Mouse (Mus musculus): ENCODE measurements around the gene Dyrk4.
A peak's percentile ranks its signal among the peaks of the same experiment; 100 is the strongest.

Gene Dyrk4

GRCm38 (mm10) chr6:126921111-126921881, at the start of gene Dyrk4:
Gene Dyrk4, minus strand, starts transcription at chr6:126921839.
- DNase-seq = no peak

DNA sequence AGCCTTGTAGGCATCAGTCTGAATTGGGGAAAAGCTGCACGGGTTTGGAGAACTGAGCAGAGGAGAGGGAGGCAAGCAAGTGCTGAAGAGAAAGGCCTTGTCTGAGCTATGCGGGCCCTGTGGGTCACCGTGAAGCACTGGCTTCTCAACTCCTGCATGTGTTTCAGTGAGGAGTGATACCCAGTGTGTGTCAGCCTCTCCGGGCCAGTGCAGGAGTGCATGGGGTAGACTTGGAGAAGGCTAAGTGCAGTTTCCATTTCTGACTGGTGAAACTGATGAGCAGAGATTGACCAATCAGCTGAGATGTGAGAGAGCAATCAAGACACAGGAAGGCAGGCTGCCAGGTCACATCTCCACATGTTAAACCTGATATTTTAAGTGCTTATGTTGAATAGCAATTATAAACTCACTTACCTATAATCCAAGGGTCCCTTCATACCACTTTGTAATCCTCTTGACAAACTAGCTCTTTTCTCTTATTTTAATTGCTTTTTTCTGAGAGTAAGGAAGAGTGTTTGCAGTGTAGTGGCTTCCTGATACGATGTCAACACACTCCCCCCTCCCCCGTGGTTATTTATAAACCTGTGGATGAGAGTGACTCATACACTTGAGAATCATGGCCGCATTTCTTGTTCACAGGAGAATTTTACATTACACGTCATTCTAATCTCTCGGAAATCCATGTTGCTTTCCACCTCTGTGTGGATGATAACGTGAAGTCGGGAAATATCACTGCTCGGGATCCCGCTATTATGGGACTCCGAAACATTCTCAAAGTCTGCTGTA, 44.8 kb upstream of the Dyrk4 start:
- no peak for DNase-seq

DNA sequence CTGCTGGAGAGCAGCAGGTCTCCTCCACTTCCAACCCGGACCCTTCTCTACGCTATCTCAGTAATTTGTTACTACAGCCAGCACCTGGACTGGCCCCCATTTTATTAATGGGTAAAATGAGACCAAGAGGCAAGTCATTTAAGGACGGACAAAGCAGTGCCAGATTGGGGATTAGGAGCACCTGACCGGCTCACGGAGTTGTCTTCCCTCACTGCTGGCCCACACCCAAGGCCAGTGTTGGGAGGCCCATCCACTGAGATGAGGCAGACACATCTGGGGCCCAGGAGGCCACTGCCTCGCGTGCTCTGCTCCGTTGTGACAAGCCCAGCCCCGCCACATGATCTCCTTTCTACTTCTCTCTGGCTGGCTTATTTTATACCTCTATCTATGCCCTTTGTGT, 41.8 kb upstream of the Dyrk4 start:
- DNase-seq = no peak

DNA sequence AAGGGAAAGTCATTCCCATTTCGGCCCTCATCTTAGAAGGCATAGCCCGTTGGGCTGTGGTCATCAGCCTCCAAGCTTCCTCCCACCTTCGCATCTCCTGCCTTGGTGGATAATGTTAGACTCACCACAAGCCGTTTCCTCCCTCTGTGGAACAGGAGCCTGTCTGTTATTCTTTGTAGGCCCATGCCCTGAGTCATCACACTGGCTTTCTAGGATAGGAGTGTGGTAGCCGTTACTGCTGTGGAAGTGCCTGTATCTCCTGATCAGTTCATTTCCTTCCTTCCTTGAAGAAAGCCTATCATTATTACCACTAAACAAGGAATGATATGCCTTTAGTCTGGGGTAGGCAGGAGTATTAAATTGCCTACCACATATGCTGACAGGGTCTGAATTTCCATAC, 41.1 kb upstream of the Dyrk4 start:
- DNase-seq = no peak

- no peak for DNase-seq
Measured at GRCm38 (mm10) chr6:126961371-126962018, 39.9 kb upstream of the Dyrk4 start.

DNA sequence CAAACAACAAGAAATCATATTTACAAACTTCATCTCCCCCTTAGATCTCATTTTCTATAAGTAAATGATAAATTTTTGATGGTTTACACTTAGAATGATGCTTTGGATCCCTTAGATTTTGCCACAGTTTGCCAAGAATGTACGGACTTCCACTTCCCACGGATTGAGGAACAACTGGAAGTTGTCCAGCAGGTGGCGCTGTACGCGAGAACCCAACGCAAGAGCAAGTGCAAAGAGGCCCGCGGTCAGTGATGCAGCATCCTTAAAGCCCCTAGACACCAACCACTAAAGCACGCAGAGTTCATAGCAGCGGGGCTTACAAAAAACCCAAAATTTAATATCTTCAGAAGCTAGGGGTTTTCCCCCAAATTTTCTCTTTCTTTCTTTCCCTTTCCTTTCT, 34.1 kb upstream of the Dyrk4 start:
- peak; percentile 17 to 67 for DNase-seq

DNA sequence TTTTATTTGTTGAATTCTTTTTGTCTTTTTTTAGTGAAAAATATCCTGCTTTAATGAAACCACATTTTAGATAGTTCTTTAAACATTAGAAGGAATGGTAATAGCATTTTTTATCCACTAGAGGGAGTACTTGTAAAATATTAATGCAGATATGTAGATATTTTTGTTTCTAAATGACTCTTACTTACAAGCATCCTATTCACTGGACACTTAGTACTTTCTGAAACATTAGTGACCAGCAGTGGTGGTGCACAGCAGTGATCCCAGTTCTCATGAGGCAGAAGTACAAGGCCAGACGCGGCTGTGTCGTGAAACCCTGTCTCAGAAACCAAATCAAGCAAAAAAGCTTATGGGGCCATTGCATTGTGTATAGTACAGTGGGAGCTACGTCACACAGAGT, 26.7 kb upstream of the Dyrk4 start:
- DNase-seq = no peak

- no peak for DNase-seq
Measured at GRCm38 (mm10) chr6:126940451-126940850, 18.8 kb upstream of the Dyrk4 start.

- DNase-seq = peak; percentile 93 to 94
Measured at GRCm38 (mm10) chr6:126939487-126940171, 18.0 kb upstream of the Dyrk4 start, which contains the start of the genes Rad51ap1 and D6Wsu163e. Gene Rad51ap1, minus strand, starts transcription at chr6:126939587. Gene D6Wsu163e, plus strand, starts transcription at chr6:126939962.

DNA sequence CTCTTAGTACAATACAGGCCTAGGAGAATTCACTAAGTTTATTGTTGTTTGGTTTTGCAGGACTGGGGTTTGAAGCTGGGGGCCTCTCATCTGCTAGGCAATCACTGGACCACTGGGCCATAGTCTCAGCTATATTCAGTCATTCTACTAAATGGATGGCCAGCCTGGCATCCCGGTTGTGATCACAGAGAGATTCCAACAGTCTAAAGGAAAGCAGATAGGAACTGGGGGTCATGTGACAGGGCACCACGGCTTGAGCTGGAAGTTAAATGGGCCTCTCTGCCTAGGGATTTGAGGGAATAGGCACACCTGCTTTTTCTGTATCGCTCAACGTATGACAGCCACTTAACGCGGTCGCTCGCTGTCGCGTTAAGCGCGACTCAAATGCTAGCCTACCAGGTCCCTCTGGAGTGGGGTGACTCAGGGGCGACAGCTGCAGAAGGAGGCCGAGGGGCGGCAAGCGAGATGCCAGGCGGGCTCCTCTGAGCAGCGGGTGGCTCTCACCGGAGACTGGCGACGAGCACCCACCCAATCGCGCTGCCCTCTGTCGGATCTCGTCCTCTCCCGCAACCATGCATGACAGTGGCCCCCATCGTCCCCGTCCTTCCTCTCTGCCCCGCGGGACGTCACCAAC, 17.3 kb upstream of the Dyrk4 start:
- no peak for DNase-seq

- no peak for DNase-seq
Measured at GRCm38 (mm10) chr6:126938047-126938446, 16.4 kb upstream of the Dyrk4 start.

DNA sequence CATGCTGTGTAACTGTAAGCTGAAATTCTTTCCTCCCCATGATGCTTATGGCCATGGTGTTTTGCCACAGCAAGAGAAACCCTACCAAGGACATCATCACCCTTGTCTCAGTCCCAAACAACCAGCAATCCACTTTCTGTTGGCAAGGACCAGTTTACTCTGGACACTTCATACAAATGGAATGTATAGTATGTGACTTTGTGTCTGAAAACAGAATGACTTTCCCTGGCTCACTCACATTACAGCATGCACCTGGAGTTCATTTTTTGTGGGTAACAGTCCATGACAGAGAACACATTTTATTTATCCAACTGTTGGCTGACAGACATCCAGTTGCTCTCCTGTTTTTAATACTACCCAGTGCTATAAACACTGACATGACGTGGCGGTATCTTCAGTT, 11.3 kb upstream of the Dyrk4 start:
- no peak for DNase-seq

- no peak for DNase-seq
Measured at GRCm38 (mm10) chr6:126914928-126915327, 6.7 kb downstream of the Dyrk4 start.

- no peak for DNase-seq
Measured at GRCm38 (mm10) chr6:126910727-126911126, 10.9 kb downstream of the Dyrk4 start.

- no peak for DNase-seq
Measured at GRCm38 (mm10) chr6:126907876-126908275, 13.8 kb downstream of the Dyrk4 start.

DNA sequence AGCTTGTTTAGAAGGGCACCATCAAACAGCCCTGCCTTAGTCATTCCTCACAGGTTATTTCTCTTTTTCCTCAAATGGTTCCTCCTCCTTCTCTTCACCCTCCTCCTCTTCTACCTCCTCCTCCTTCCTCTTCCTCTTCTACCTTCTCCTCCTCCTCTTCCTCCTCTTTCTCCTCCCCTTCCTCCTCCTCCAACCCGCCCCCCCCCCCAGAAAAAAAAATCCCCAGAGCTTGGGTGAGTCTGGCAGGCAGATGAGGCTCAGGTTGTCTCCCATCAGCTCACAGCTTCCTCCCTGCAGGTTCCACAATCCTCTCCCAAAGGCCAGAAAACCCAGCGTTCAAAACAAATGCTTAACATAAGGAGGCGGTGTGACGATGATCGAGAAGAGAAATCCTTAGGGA, 14.3 kb downstream of the Dyrk4 start:
- DNase-seq = no peak

GRCm38 (mm10) chr6:126877118-126877517, 44.5 kb downstream of the Dyrk4 start:
- no peak for DNase-seq

DNA sequence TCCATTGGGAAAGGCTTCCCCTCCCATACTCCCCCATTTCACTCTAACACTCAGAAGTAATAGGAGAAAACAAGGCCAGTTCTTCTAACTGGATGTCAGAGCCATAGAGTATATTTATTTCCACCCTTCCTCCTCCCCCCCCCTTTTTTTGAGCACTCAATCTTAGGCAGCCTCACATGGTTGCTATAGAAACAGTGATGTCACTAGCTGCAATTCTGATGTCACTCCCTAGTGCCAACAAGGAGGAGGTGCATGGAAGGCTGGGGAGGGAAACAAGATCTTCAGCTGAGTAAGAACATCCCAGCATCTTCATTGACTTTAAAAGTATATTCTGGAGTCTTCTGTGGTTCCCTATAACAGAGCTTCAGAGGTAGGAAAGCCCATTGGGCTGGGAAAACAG, 68.8 kb downstream of the Dyrk4 start, which contains the start of gene Akap3:
Gene Akap3 (plus strand): TSS at position 218 of the 400 bp plus-strand sequence.
- no peak for DNase-seq

DNA sequence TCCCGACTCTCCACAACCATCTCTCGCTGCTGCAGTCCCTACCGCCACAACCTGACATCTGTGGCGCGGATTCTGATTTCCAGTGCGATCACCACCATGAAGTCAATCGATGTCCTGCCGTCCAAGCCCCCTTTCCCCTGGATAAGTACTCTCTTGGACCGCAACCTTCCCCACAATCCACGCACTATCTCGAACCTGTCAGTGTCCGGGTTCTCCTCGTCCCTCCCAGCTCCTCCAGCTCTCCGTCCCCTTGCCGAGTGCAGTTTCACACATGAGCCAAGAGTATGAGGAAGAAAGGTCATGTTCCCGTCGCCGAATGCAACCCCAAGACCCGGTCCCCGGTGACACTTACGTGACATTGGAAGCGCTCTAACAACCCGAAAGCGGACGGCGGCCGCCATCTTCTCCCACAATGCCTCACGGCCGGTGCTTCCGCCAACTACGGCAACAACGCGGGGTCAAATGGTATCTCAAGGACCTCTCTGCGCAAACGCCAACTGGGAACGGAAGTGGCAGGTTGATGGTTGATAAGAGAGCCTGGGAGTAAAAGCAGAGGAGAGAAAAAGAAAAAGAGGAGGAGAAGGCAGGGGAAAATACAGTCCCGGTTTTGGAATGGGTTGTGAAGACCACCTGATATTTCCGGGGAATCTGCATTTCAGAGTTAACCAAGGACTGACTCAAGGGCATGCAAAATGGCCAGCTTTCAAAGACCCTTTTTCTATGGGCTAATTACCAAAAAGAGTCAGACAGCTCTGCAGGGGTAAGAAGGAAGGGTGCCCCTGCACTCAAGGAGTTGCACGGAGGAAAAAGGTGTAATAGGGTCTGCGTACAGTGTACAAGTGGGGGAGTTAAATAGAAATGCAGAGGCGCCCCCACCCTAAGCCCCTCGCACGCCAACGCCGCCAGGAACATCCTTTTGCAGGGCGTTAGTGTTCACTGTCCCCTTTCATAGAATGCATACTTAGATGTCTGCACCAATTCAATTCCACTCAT, 72.6 kb downstream of the Dyrk4 start, which contains the start of gene Ndufa9:
Gene Ndufa9 (minus strand): TSS at position 425 of the 993 bp plus-strand sequence.
- peak; percentile 94 to 97 for DNase-seq

DNA sequence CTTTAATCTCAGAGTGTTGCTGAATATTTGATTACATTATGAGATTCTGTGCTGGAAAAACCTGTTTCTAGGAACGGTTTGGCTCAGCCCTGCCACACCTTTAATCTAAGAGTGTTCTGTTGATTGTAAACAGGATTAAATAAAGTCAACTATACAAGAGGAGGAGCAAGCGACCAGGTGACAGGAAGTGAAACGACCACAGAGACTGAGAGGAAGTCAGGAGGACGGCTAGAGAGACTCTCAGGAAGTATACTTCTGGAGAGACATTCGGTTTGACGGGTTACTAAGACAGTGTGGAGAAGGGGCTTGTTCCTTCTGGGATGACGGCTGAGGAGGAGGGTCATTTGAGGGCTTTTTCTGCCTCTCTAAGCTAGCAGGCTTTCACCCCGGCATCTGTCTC, 85.0 kb downstream of the Dyrk4 start:
- no peak for DNase-seq
